ENCODE assay signal across 22 mouse cellular contexts in genomic region chr12:32243586-32243985, GRCm38 (mm10). TPM values are rescaled to one million over a fixed set of nuclear protein-coding genes. Genes with fewer than 3 reads are reported as not detected.
DNase-seq lines count a peak whose midpoint lies in the region; ATAC-seq and TF ChIP-seq lines count a peak whose summit lies in the region.
"Had no signal": no experiment of that assay in that cellular context is flagged by ENCODE, and none has a peak within 500 bp of the region (broad histone marks: within the 10 kb centered on the region; RNA-seq: fewer than 3 reads in every experiment).

No protein-coding gene starts in this region.

- peaks cover 3% of the 10 kb centered on the region for H3K27me3 ChIP-seq in heart, embryonic 13.5 days (replicated peaks)
- no peaks in the 10 kb centered on the region for H3K27me3 ChIP-seq in liver, embryonic 14.5 days (ENCODE audit: control insufficient read depth, insufficient read depth, low read length)
- H3K27me3 ChIP-seq: limb, embryonic 13.5 days; stomach, embryonic 15.5 days had no signal

- TF ChIP-seq EP300 in liver, embryonic 14.5 days (IDR thresholded peaks at IDR 0.05; ENCODE audit: low read depth): no peak

- no peak for DNase-seq in heart, postnatal 25 days (ENCODE audit: low spot score)
- DNase-seq in liver, embryonic 14.5 days (ENCODE audit: low read depth in 3 of 3, low spot score in 3 of 3): no peak
- no peak for DNase-seq in liver
- DNase-seq in urinary bladder, postnatal 10 days (ENCODE audit: low spot score): no peak
- DNase-seq: adrenal gland, postnatal 25 days; cerebellum, adult 9-11 months; heart, adult 11 months; heart, postnatal 14 days; kidney, adult 8-10 months; kidney, postnatal 25 days; layer of hippocampus, postnatal 36 days; liver, postnatal 0 days; lung, postnatal 10 days had no signal

- intact Hi-C loops in heart, postnatal 25 days (cut with DNase I): loop anchor here (10.0 kb wide), 1 partner anchor 99 kb away; no protein-coding TSS in a partner anchor

- H3K27ac ChIP-seq in heart, embryonic 13.5 days (replicated peaks): no peak overlapping the region
- H3K27ac ChIP-seq in liver, embryonic 14.5 days: no peak overlapping the region
- peak overlapping the region; percentile 77; the same call in 1 of the 2 replicates for H3K27ac ChIP-seq in brown adipose tissue, adult 24 weeks (replicated peaks; ENCODE audit: low read depth, low read length)
- H3K27ac ChIP-seq: forebrain, embryonic 10.5 days; intestine, embryonic 15.5 days; limb, embryonic 13.5 days; stomach, embryonic 15.5 days had no signal

- H3K4me2 ChIP-seq in heart, embryonic 13.5 days: no peak overlapping the region
- no peak overlapping the region for H3K4me2 ChIP-seq in liver, embryonic 14.5 days (ENCODE audit: low read depth)
- H3K4me2 ChIP-seq: heart, embryonic 11.5 days; intestine, embryonic 15.5 days; limb, embryonic 13.5 days; stomach, embryonic 15.5 days had no signal

- no peaks in the 10 kb centered on the region for H3K36me3 ChIP-seq in heart, embryonic 13.5 days
- H3K36me3 ChIP-seq in liver, embryonic 14.5 days (replicated peaks; ENCODE audit: control insufficient read depth, insufficient read depth, low read depth): no peaks in the 10 kb centered on the region
- H3K36me3 ChIP-seq: forebrain, embryonic 10.5 days; intestine, embryonic 15.5 days; limb, embryonic 13.5 days; stomach, embryonic 15.5 days had no signal

- H3K9me3 ChIP-seq in heart, embryonic 13.5 days: no peaks in the 10 kb centered on the region
- H3K9me3 ChIP-seq in liver, embryonic 14.5 days (ENCODE audit: control insufficient read depth, low read length): no peaks in the 10 kb centered on the region
- H3K9me3 ChIP-seq: forebrain, embryonic 10.5 days; intestine, embryonic 15.5 days; limb, embryonic 13.5 days; stomach, embryonic 15.5 days had no signal

- 0 out of 2 replicates have a peak, but pooled peaks have one; percentile 8 for ATAC-seq in heart, embryonic 13.5 days (ENCODE audit: extremely low read depth, insufficient number of reproducible peaks, low FRiP score, low TSS enrichment)
- peak; percentile 22; the same call in 1 of the 2 replicates for ATAC-seq in liver, embryonic 14.5 days (ENCODE audit: insufficient read depth)
- peak; percentile 13 for ATAC-seq in megakaryocyte progenitor cell, adult 5-6 weeks (replicated peaks; ENCODE audit: poor library complexity)
- ATAC-seq: hindbrain, embryonic 16.5 days; intestine, embryonic 15.5 days; liver, postnatal 0 days had no signal

- no peak overlapping the region for H3K9ac ChIP-seq in heart, embryonic 13.5 days
- no peak overlapping the region for H3K9ac ChIP-seq in liver, embryonic 14.5 days (replicated peaks)
- H3K9ac ChIP-seq: intestine, embryonic 15.5 days; limb, embryonic 13.5 days; liver, postnatal 0 days; stomach, embryonic 15.5 days had no signal

- TF ChIP-seq CTCF in liver, embryonic 14.5 days (IDR thresholded peaks at IDR 0.05; ENCODE audit: low read depth): no peak

- WGBS in heart, embryonic 13.5 days: 73% methylated on average over 1 of the region's 1 CpGs
- 67% methylated on average over 1 of the region's 1 CpGs for WGBS in liver, embryonic 14.5 days (ENCODE audit: insufficient replicate concordance)

- no peaks in the 10 kb centered on the region for H3K4me1 ChIP-seq in heart, embryonic 13.5 days
- peaks cover 5 to 29% of the 10 kb centered on the region in 2 experiments; a peak in 3 of 4 replicates for H3K4me1 ChIP-seq in liver, embryonic 14.5 days (replicated peaks; ENCODE audit: control insufficient read depth in 2 of 2, insufficient read depth in 2 of 2, low read length in 1 of 2)
- no peaks in the 10 kb centered on the region for H3K4me1 ChIP-seq in brown adipose tissue, adult 24 weeks (ENCODE audit: control insufficient read depth, insufficient read depth, insufficient read length, low read length)
- H3K4me1 ChIP-seq: forebrain, embryonic 10.5 days; intestine, embryonic 15.5 days; limb, embryonic 13.5 days; stomach, embryonic 15.5 days had no signal

- no peak overlapping the region for H3K4me3 ChIP-seq in heart, embryonic 13.5 days
- H3K4me3 ChIP-seq in liver, embryonic 14.5 days (ENCODE audit: insufficient read depth in 1 of 2, low read depth in 2 of 2, low read length in 2 of 2): no peak overlapping the region
- no peak overlapping the region for H3K4me3 ChIP-seq in brown adipose tissue, adult 24 weeks (ENCODE audit: insufficient read depth, low read depth, low read length)
- H3K4me3 ChIP-seq: forebrain, embryonic 10.5 days; intestine, embryonic 15.5 days; limb, embryonic 13.5 days; stomach, embryonic 15.5 days had no signal

RNA-seq across cellular contexts. Expression of gene Pik3cg, which starts 35.1 kb away (rescaled TPM):
- polyA plus RNA-seq in heart, embryonic 13.5 days (2015; fragmentation: Nextera tagmentation; extraction: Ambion mirVana): 1.2 TPM in 2 replicates
- 1 to 10 TPM; 2.0 TPM for total RNA-seq in heart, postnatal 25 days (2021)
- 1.9 and 2.4 TPM in 2 replicates for polyA plus RNA-seq in liver, embryonic 14.5 days (2012; rRNA removed)
- polyA plus RNA-seq in liver, embryonic 14.5 days (2014; fragmentation: Nextera tagmentation; extraction: Ambion mirVana): 3.5 and 5.1 TPM in 2 replicates
- 1.2 and 1.9 TPM in 2 replicates for polyA plus RNA-seq in brown adipose tissue, adult 24 weeks (2012; ENCODE audit: insufficient read depth, insufficient read length, missing spikeins)
- 84.9 and 91.5 TPM in 2 replicates for total RNA-seq in megakaryocyte progenitor cell, adult 5-6 weeks (2015)
- 32.5 and 36.9 TPM in 2 replicates for total RNA-seq in megakaryocyte progenitor cell, adult 5-6 weeks (2017)
